Mouse (Mus musculus) heart, adult 11 months (tissue): Measurements from ENCODE around the gene Zfp184.

Experiments
- DNase-seq: peaks from one replicate; pipeline ENCODE4 v3.0.0; 2022

The Zfp184 gene

DNA sequence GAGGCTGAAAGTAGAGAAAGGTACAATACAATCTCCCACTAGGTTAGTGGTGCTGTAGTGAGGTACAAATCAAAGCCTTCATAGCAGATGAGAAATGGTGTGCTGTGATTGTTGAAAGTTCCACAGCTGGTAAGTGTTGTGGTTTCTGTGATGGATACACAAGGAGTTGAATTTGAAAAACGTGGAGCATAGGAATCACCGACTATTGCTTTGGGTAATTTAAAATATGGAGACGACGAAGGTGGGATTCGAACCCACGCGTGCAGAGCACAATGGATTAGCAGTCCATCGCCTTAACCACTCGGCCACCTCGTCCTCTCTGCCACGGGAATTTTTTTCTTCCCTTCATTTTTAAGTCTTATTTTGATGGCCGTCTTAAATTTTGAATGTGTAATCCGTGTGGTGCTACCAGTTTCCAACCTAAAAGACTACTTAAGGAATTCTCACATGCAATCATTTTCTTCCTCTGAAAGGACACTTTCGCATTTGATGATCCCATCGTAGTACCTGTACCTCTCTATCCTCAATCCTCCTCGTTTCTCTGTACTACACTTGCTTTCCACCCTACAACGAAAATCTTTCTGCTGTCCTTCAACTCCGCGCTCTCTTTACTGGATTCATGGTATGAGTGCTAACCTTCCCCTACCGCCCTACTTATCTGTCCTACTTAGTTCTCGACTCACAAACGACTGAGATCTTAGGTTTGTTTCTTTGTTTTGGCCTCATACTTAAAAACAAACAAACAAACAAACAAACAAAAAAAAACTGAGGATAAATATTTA lies 49.3 kb downstream of the Zfp184 start:
- DNase-seq, result no peak

DNA sequence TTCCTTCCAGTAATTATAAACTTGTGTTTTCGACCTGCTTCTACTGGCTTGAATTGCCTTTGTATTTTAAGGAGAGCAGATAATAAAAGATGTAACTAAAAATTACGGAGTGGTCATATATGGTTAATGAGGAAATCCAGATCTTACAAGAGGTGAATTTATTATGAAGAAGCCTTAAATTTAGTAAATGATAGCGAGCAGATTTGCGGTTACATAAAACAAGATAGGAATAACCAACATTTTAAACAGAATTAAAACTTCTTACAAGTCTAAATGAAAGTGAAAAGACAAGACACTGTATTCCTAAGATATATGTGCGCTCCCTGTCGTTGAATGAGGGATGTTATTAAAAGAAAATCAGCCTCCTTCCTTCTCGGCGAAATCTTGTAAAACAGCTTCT lies 50.0 kb downstream of the Zfp184 start:
- no peak for DNase-seq

DNA sequence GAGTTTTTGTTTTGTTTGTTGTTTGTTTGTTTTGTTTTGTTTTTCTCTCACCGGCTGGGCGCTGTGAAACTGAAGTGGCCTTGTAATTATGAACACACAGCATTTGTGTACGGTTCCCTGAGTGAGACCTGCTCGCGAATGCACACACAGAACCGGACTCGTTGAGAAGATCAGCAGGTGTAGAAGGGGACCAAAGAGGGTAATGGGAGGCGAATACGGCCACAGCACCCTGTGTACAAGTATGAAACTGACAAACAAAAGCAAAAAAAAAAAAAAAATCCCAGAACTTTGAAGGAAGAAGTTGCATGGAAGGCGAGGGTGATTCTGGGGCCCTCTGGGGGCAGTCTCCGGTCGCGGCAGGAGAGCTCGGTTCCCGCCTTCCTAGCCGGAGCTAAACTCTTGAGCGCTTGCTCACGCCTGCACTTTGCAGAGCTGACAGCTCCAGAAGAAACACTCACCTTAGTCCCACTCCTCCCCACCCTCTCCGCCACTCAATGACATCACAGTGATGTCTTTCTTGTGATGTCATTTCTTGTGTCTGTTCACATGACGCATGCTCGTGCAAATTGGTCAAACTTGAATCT lies 50.5 kb downstream of the Zfp184 start:
- peak; percentile 89 for DNase-seq

DNA sequence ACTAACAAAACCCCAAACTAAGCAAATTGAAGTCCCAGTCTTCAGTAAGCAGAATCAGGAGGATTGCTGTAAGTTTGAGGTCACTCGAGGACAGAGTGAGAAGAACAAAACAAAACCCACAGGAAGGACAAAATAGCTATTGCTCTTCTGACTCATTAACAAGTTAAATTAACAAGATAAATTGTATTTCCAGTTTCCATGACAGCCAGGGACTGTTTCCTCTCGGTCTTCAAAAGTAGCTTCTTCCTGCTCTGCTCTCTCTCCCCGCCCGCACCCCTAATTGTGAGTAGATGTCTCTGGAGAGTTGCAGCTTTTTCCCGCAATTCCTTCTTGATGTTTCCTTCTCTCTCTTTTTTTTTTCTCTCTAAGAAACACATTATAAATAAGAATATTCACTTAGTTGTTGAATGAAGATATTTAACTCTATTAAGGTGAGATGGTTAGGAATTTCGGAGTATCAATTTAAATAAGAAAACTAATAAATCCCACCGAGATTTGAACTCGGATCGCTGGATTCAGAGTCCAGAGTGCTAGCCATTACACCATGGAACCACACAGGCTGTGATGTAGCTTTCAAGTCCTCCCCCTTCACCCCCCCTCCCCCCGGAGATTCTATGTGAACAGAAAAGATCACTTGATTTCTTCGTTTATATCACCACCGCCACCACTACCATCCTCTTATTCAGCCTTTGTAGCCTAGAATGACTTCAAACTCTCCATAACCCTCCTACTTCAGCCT lies 51.4 kb downstream of the Zfp184 start:
- DNase-seq, result no peak

GRCm38 (mm10) chr13:21996840-21997185 lies 51.9 kb downstream of the Zfp184 start:
- peak; percentile 86 for DNase-seq

GRCm38 (mm10) chr13:21997201-21997820 lies 52.4 kb downstream of the Zfp184 start:
- peak; percentile 75 for DNase-seq

DNA sequence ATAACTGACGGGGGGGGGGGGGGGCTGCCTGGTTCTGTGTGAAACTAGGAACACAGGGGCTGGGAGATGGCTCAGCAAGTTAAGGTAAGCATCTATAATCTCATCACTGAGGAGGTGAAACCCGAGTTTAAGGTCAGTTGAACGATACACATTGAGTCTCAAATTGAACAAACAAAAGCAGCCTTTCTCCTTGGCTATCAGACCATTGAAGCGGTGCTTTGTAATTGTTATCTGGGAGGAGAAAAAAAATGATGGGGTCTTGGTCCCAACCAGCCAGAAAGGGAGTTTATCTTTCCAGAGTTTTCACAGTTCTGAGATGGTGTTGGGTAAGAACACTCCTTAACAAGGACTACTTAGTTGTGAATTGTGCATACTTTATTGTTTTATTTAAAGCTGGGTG lies 52.9 kb downstream of the Zfp184 start:
- DNase-seq, result no peak

DNA sequence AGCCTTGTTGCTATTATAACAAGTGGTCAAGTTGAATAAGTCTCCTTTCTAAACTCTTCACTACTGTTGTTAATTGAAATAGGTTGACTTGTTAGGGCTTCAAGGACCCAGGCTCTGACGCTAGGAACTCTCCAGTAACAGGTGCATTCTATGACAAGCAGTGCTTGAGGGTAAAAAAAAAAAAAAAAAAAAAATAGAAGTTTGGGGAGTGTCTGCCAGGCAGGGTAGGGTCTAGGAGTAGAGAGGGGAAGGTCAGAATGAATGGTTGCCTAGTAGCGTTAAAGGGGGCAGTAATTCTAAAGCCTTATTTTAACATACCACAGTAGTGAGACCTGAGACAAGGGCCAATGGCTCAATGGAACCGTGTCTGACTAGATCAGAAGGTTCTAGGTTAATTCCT lies 53.5 kb downstream of the Zfp184 start:
- no peak for DNase-seq

GRCm38 (mm10) chr13:21999147-21999546 lies 54.3 kb downstream of the Zfp184 start:
- DNase-seq, result no peak

DNA sequence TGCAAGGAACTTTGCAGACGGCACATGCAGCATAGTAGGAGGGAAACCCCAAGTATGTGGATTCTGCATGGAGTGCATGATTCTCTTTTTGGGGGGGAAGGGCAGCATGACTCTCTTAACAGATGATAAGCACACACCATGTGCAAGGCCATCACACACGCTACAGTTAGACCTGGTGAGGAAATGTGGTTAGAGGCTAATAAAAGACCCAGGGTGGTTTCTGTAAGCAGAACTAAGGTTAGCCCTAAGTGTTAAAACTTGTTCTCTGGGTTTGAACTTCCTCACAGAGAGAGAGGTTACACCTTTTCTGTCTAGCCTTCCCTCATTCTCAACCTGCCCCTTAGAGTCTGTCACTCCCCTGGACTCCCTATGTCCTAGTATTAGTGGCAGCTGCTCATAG lies 56.5 kb downstream of the Zfp184 start:
- DNase-seq, result no peak

GRCm38 (mm10) chr13:22001823-22002222 lies 56.9 kb downstream of the Zfp184 start:
- peak; percentile 74 for DNase-seq

- peak; percentile 92 for DNase-seq
Observed at GRCm38 (mm10) chr13:22005605-22006333, 60.9 kb downstream of the Zfp184 start.

- peak; percentile 96 for DNase-seq
Observed at GRCm38 (mm10) chr13:22006334-22007120, 61.6 kb downstream of the Zfp184 start.

GRCm38 (mm10) chr13:22007121-22007510 lies 62.2 kb downstream of the Zfp184 start:
- DNase-seq, result peak; percentile 75

DNA sequence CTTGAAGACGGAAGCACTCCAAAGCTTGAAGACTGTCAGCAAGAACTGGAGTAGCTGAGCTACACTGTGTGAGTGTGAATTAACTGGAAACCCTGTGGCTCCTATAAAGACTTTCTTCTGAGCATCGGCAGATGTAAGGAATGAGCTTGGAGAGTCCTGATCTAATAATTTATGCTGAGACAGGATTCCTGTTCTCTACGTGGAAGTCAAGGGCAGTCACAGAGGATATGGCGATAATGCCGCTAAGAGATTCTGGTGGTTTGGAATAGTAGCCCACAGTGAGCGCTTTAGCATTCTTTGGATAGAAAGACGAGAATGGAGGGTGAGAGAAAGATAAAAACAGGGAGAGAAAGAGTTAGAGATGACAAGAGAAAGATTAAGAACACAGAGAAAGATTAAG lies 63.0 kb downstream of the Zfp184 start:
- DNase-seq, result peak; percentile 63

GRCm38 (mm10) chr13:22008707-22009106 lies 63.8 kb downstream of the Zfp184 start:
- DNase-seq, result peak; percentile 64

DNA sequence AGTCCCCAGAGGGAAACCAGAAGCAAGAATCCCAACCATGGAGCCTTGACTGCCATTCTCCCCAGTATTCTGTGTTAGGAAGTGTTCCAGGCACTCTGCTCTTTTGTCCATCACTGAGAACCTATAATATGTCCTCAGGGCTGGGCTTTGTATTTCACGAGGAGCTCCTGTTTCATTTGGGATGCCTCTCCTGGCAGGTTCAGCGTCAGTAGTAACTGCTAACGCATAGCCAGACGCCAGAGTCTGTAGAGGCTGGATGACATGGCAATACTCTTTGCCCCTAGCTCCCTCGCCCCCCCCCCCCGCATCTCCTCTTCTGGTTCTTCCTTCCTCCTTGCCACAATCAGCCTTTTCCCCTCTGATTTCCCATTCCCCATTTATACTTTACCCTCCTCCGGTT lies 64.7 kb downstream of the Zfp184 start, which contains the start of gene Prss16:
TSS of gene Prss16 (minus strand) at position 101 of the 400 bp plus-strand sequence.
- DNase-seq, result no peak
